Mouse (Mus musculus) lung, postnatal 10 days (tissue): ENCODE measurements at regions not wholly inside any gene's neighbourhood (a gene's known extent, or its start where the extent isn't known, plus 50 kb on each side); places are given as distances from the start of the nearest gene placed in this dataset.
"Not testable (repeated sequence)": the region's sequence is repeated elsewhere in the genome, so short reads cannot be mapped to it uniquely, and the experiment has no call there.

Experiments
- DNase-seq: peaks from one replicate; pipeline ENCODE4 v3.0.0; 2021

DNA sequence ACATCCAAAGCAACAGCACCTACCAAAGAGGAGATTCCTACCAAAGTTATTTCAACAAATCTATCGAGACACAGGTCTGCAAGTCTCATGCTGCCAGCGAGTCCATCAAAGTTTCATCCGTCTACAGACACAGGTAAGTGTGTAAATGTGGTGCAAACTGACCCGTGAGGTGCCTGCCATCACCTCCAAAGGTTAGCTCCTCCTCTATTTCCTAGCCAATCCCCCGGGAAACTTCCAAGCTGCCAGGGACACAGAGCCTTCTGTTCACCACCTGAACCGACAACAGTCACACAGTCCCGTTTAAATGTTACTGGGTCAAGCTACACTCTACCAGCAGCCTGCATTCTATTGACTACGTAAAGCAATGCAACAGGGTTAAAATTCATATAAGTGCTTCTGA is 113.5 kb downstream of the Snurf start:
- DNase-seq = not testable (repeated sequence)

DNA sequence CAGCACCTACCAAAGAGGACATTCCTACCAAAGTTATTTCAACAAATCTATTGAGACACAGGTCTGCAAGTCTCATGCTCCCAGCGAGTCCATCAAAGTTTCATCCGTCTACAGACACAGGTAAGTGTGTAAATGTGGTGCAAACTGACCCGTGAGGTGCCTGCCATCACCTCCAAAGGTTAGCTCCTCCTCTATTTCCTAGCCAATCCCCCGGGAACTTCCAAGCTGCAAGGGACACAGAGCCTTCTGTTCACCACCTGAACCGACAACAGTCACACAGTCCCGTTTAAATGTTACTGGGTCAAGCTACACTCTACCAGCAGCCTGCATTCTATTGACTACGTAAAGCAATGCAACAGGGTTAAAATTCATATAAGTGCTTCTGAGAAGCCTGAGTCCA is 146.4 kb downstream of the Snurf start:
- peak; percentile 8 for DNase-seq
